Mouse (Mus musculus): ENCODE data around the gene Wars.

The Wars gene

GRCm38 (mm10) chr12:108909846-108910433, 16.0 kb upstream of the Wars start:
- DNase-seq (ENCODE audit: low spot score in 2 of 2): no peak

GRCm38 (mm10) chr12:108906398-108906797, 12.4 kb upstream of the Wars start:
- no peak for DNase-seq (ENCODE audit: low spot score in 2 of 2)

- no peak for DNase-seq (ENCODE audit: low spot score in 2 of 2)
Observed at GRCm38 (mm10) chr12:108905620-108906302, 11.8 kb upstream of the Wars start.

- no peak for DNase-seq (ENCODE audit: low spot score in 2 of 2)
Observed at GRCm38 (mm10) chr12:108904276-108904653, 10.3 kb upstream of the Wars start.

- peak; percentile 64 to 80 for DNase-seq (ENCODE audit: low spot score in 2 of 2)
Observed at GRCm38 (mm10) chr12:108903600-108904275, 9.8 kb upstream of the Wars start.

- DNase-seq (ENCODE audit: low spot score in 2 of 2): peak; percentile 44 to 56
Observed at GRCm38 (mm10) chr12:108902940-108903339, 9.0 kb upstream of the Wars start.

- DNase-seq (ENCODE audit: low spot score in 2 of 2): no peak
Observed at GRCm38 (mm10) chr12:108901346-108901745, 7.4 kb upstream of the Wars start.

- DNase-seq (ENCODE audit: low spot score in 2 of 2): no peak
Observed at GRCm38 (mm10) chr12:108896006-108896405, 2.0 kb upstream of the Wars start.

- DNase-seq (ENCODE audit: low spot score in 2 of 2): no peak
Observed at GRCm38 (mm10) chr12:108894432-108894816, 450 bp upstream of the Wars start.

- DNase-seq (ENCODE audit: low spot score in 2 of 2): no peak
Observed at GRCm38 (mm10) chr12:108892989-108893714, 822 bp downstream of the Wars start, which contains the start of gene Wdr25. Gene Wdr25, plus strand, starts transcription at chr12:108893631.

GRCm38 (mm10) chr12:108888632-108889031, 5.3 kb downstream of the Wars start:
- no peak for DNase-seq (ENCODE audit: low spot score in 2 of 2)

- DNase-seq (ENCODE audit: low spot score in 2 of 2): no peak
Observed at GRCm38 (mm10) chr12:108887077-108887476, 6.9 kb downstream of the Wars start.

- DNase-seq (ENCODE audit: low spot score in 2 of 2): no peak
Observed at GRCm38 (mm10) chr12:108885906-108886305, 8.1 kb downstream of the Wars start.

- DNase-seq (ENCODE audit: low spot score in 2 of 2): no peak
Observed at GRCm38 (mm10) chr12:108882776-108883175, 11.2 kb downstream of the Wars start.

GRCm38 (mm10) chr12:108881192-108881591, 12.8 kb downstream of the Wars start:
- no peak for DNase-seq (ENCODE audit: low spot score in 2 of 2)

- no peak for DNase-seq (ENCODE audit: low spot score in 2 of 2)
Observed at GRCm38 (mm10) chr12:108880606-108881005, 13.4 kb downstream of the Wars start.

GRCm38 (mm10) chr12:108879138-108879537, 14.8 kb downstream of the Wars start:
- no peak for DNase-seq (ENCODE audit: low spot score in 2 of 2)

GRCm38 (mm10) chr12:108873122-108873521, 20.9 kb downstream of the Wars start:
- DNase-seq (ENCODE audit: low spot score in 2 of 2): no peak

GRCm38 (mm10) chr12:108869575-108869974, 24.4 kb downstream of the Wars start:
- DNase-seq (ENCODE audit: low spot score in 2 of 2): no peak

- no peak for DNase-seq (ENCODE audit: low spot score in 2 of 2)
Observed at GRCm38 (mm10) chr12:108865007-108865494, 28.9 kb downstream of the Wars start.

GRCm38 (mm10) chr12:108858486-108858885, 35.5 kb downstream of the Wars start:
- no peak for DNase-seq (ENCODE audit: low spot score in 2 of 2)

GRCm38 (mm10) chr12:108857589-108858184, 36.3 kb downstream of the Wars start:
- DNase-seq (ENCODE audit: low spot score in 2 of 2): no peak

All from frontal cortex, postnatal 14 days (tissue).